Mouse (Mus musculus) small intestine, adult 2 months (tissue): Measurements from ENCODE around the gene Rhno1.

Experiments
- CTCF ChIP-seq: fragments of 200-500 bp; IDR thresholded peaks from 2 replicates; pipeline ENCODE4 v1.5.1; 2012; ENCODE audit warnings: low read depth, mild to moderate bottlenecking, control low read depth, inconsistent platforms, low read length, moderate library complexity, mixed read lengths; ENCODE audit not compliant: insufficient replicate concordance, insufficient read length; ENCODE audit errors: extremely low read depth
- POLR2A ChIP-seq: fragments of 200-500 bp; IDR thresholded peaks from 2 replicates; pipeline ENCODE4 v1.6.1; 2012; ENCODE audit warnings: low read depth, mild to moderate bottlenecking, control low read depth, inconsistent platforms, low read length, moderate library complexity

DNA sequence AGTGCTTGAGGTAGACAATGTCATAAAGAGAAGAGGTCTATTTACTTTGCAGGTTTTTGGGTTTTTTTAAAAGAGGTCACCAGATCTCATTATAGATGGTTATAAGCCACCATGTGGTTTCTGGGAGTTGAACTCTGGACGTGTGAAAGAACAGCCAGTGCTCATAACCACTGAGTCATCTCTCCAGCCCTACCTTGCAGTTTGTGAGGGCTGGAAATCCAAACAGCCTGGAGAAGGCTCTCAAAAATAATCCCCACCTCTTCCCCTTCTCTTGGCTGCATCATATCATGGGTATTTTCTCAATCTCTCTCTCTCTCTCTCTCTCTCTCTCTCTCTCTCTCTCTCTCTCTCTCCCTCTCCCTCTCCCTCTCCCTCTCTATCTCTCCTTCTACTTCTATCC lies 28.0 kb upstream of the Rhno1 start:
- TF ChIP-seq CTCF (no peak), POLR2A (no peak)
